Mouse (Mus musculus) thymus, postnatal 14 days (tissue): ENCODE results near the gene 4833439L19Rik.

Source experiments
- DNase-seq: peaks from one replicate; pipeline ENCODE4 v3.0.0; 2021

The 4833439L19Rik gene

DNA sequence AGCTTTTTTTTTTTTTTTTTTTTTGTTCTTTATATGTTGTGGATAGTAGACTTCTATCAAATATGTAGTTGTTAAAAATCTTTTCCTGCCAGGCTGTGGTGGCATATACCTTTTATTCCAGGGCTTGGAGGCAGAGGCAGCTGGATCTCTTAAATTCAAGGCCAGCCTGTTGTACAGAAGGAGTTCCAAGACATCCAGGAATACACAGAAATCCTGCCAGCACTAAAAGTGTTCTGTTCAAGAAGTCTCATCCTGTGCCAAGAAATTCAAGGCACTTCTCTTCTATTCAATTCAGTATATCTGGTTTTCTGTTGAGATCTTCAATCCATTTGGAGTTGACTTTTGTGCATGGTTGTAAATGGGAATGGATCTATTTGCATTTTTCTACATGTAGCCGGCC is 59.3 kb downstream of the 4833439L19Rik start:
- no peak for DNase-seq

GRCm38 (mm10) chr13:54504611-54505260 is 60.5 kb downstream of the 4833439L19Rik start:
- DNase-seq: peak; percentile 16

- peak; percentile 83 for DNase-seq
Observed at GRCm38 (mm10) chr13:54503604-54504521, 61.4 kb downstream of the 4833439L19Rik start, which contains the start of gene Simc1. TSS of gene Simc1 (plus strand) at chr13:54503779.

DNA sequence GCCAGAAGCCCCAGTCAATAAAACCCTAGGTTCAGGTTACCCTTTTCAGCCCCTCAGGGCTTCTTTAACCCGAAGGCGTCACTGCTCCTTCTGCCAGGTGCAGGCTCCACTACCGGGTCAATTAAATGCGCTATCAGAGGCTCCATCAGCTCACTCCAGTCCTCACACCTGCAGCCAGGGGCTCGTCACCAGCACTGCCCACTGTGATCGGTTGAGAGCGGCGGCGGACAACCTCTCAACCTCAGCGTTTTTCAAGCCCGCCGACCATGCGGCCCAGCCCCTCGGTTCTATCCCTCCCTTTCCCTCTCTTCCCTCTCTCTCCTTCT is 62.0 kb downstream of the 4833439L19Rik start:
- no peak for DNase-seq

- DNase-seq: no peak
Observed at GRCm38 (mm10) chr13:54501957-54502690, 63.1 kb downstream of the 4833439L19Rik start.

GRCm38 (mm10) chr13:54501352-54501751 is 63.9 kb downstream of the 4833439L19Rik start:
- DNase-seq: no peak
